In genomic region chr17:6812851-6813191, GRCm38 (mm10) we compare ENCODE assay signal across 12 mouse cellular contexts. TPM values are rescaled to one million over a fixed set of nuclear protein-coding genes. Genes with fewer than 3 reads are reported as not detected.
DNase-seq lines count a peak whose midpoint lies in the region; ATAC-seq and TF ChIP-seq lines count a peak whose summit lies in the region.
"Had no signal": no experiment of that assay in that cellular context is flagged by ENCODE, and none has a peak within 500 bp of the region (broad histone marks: within the 10 kb centered on the region; RNA-seq: fewer than 3 reads in every experiment).

No protein-coding gene starts in this region.

- no peak for TF ChIP-seq CTCF in hindbrain, postnatal 0 days (IDR thresholded peaks at IDR 0.05; ENCODE audit: low read depth)
- TF ChIP-seq CTCF in brain, embryonic 14.5 days (IDR thresholded peaks at IDR 0.05; ENCODE audit: borderline replicate concordance, extremely low read depth, insufficient read depth, insufficient read length): no peak
- no peak for TF ChIP-seq CTCF in kidney, adult 2 months (conservative IDR thresholded peaks at IDR 0.05; ENCODE audit: insufficient read depth, insufficient read length, low read depth, low read length)

- no peaks in the 10 kb centered on the region for H3K36me3 ChIP-seq in hindbrain, embryonic 10.5 days
- no peaks in the 10 kb centered on the region for H3K36me3 ChIP-seq in hindbrain, postnatal 0 days (ENCODE audit: insufficient read depth, low read length)
- no peaks in the 10 kb centered on the region for H3K36me3 ChIP-seq in kidney, adult 2 months (ENCODE audit: control insufficient read depth, insufficient read depth, low read length)
- no peaks in the 10 kb centered on the region for H3K36me3 ChIP-seq in neural tube, embryonic 13.5 days
- H3K36me3 ChIP-seq: embryonic facial prominence, embryonic 13.5 days had no signal

- no peak overlapping the region for H3K4me2 ChIP-seq in hindbrain, postnatal 0 days (ENCODE audit: low read depth, low read length)
- H3K4me2 ChIP-seq in neural tube, embryonic 13.5 days: no peak overlapping the region
- H3K4me2 ChIP-seq: embryonic facial prominence, embryonic 13.5 days had no signal

- peaks cover 32% of the 10 kb centered on the region for H3K4me1 ChIP-seq in hindbrain, embryonic 10.5 days (replicated peaks)
- H3K4me1 ChIP-seq in hindbrain, postnatal 0 days (ENCODE audit: insufficient read depth, low read length): no peaks in the 10 kb centered on the region
- H3K4me1 ChIP-seq in kidney, adult 2 months (ENCODE audit: control insufficient read depth, insufficient read depth, low read length): peaks cover 35% of the 10 kb centered on the region
- peaks cover 23% of the 10 kb centered on the region for H3K4me1 ChIP-seq in neural tube, embryonic 13.5 days (replicated peaks)

- no peaks in the 10 kb centered on the region for H3K27me3 ChIP-seq in hindbrain, embryonic 10.5 days (ENCODE audit: insufficient read depth, poor library complexity, severe bottlenecking)
- no peaks in the 10 kb centered on the region for H3K27me3 ChIP-seq in hindbrain, postnatal 0 days (ENCODE audit: insufficient read depth, low read length)
- H3K27me3 ChIP-seq in kidney, adult 2 months (replicated peaks; ENCODE audit: control insufficient read depth, insufficient read depth, low read length): no peaks in the 10 kb centered on the region
- H3K27me3 ChIP-seq in neural tube, embryonic 13.5 days: no peaks in the 10 kb centered on the region
- H3K27me3 ChIP-seq: embryonic facial prominence, embryonic 13.5 days had no signal

- no peak for ATAC-seq in hindbrain, postnatal 0 days
- ATAC-seq in neural tube, embryonic 13.5 days (ENCODE audit: low read depth): peak; percentile 69
- no peak for ATAC-seq in erythroid progenitor cell, adult 5-6 weeks (replicated peaks; ENCODE audit: low FRiP score, poor library complexity, severe bottlenecking)

- WGBS in hindbrain, embryonic 10.5 days: 8% methylated on average over 3 of the region's 3 CpGs
- 8% methylated on average over 3 of the region's 3 CpGs for WGBS in hindbrain, postnatal 0 days
- WGBS in kidney, adult 2 months: 10% methylated on average over 3 of the region's 3 CpGs
- 5% methylated on average over 3 of the region's 3 CpGs for WGBS in neural tube, embryonic 13.5 days

- DNase-seq in hindbrain, embryonic 10.5 days (ENCODE audit: low spot score): no peak
- DNase-seq in hindbrain, postnatal 0 days (ENCODE audit: low spot score): no peak
- peak; percentile 44 for DNase-seq in brain, embryonic 14.5 days (ENCODE audit: low read depth)
- DNase-seq in kidney, adult 2 months: peak; percentile 85
- DNase-seq in urinary bladder, adult 2 months (ENCODE audit: low spot score): no peak
- DNase-seq in gastrocnemius, postnatal 36 days: no peak
- DNase-seq: thymus, postnatal 14 days had no signal

- peak overlapping the region; percentile 50 for H3K27ac ChIP-seq in hindbrain, embryonic 10.5 days
- H3K27ac ChIP-seq in hindbrain, postnatal 0 days: no peak overlapping the region
- H3K27ac ChIP-seq in kidney, adult 2 months (ENCODE audit: insufficient read depth, low read depth, low read length): peak overlapping the region; percentile 72
- peak overlapping the region; percentile 56 for H3K27ac ChIP-seq in neural tube, embryonic 13.5 days (replicated peaks)
- H3K27ac ChIP-seq: embryonic facial prominence, embryonic 13.5 days; left cerebral cortex, adult 2 months had no signal

- TF ChIP-seq POLR2A in brain, embryonic 14.5 days (IDR thresholded peaks at IDR 0.05; ENCODE audit: borderline replicate concordance, extremely low read depth, insufficient read depth, insufficient read length, poor library complexity, severe bottlenecking): no peak
- no peak for TF ChIP-seq POLR2A in kidney, adult 2 months (IDR thresholded peaks at IDR 0.05; ENCODE audit: low read depth, low read length)

- H3K9me3 ChIP-seq in hindbrain, embryonic 10.5 days: no peaks in the 10 kb centered on the region
- no peaks in the 10 kb centered on the region for H3K9me3 ChIP-seq in hindbrain, postnatal 0 days (ENCODE audit: low read length)
- H3K9me3 ChIP-seq in neural tube, embryonic 13.5 days: no peaks in the 10 kb centered on the region
- H3K9me3 ChIP-seq: embryonic facial prominence, embryonic 13.5 days; megakaryocyte, embryonic 14.5 days had no signal

- no peak overlapping the region for H3K9ac ChIP-seq in hindbrain, postnatal 0 days (replicated peaks; ENCODE audit: low read length)
- no peak overlapping the region for H3K9ac ChIP-seq in neural tube, embryonic 13.5 days
- H3K9ac ChIP-seq: embryonic facial prominence, embryonic 13.5 days had no signal

- intact Hi-C loops in gastrocnemius, postnatal 36 days (cut with DNase I): no loop called here

- no peak overlapping the region for H3K4me3 ChIP-seq in hindbrain, embryonic 10.5 days
- H3K4me3 ChIP-seq in hindbrain, postnatal 0 days (ENCODE audit: low read length): no peak overlapping the region
- no peak overlapping the region for H3K4me3 ChIP-seq in kidney, adult 2 months (ENCODE audit: insufficient read depth, low read depth, low read length)
- no peak overlapping the region for H3K4me3 ChIP-seq in neural tube, embryonic 13.5 days
- H3K4me3 ChIP-seq: embryonic facial prominence, embryonic 13.5 days; left cerebral cortex, adult 2 months; megakaryocyte, embryonic 14.5 days had no signal

RNA-seq across cellular contexts. Expression of gene Ezr, which starts 30.2 kb away (rescaled TPM):
- polyA plus RNA-seq in hindbrain, embryonic 10.5 days (2016; fragmentation: Nextera tagmentation; extraction: Ambion mirVana): 85.2 and 99.4 TPM in 2 replicates
- total RNA-seq in hindbrain, postnatal 0 days (2014; rRNA removed): 44.7 and 52.6 TPM in 2 replicates
- 62.4 and 72.7 TPM in 2 replicates for polyA plus RNA-seq in hindbrain, postnatal 0 days (2015; fragmentation: Nextera tagmentation; extraction: Ambion mirVana)
- 42.8 and 44.5 TPM in 2 replicates for polyA plus RNA-seq in brain, embryonic 14.5 days (2012; rRNA removed)
- polyA plus RNA-seq in kidney, adult 2 months (2012; rRNA removed): 129 and 152 TPM in 2 replicates
- polyA plus RNA-seq in neural tube, embryonic 13.5 days (2015; fragmentation: Nextera tagmentation; extraction: Ambion mirVana): 58.5 and 68.3 TPM in 2 replicates
- polyA plus RNA-seq in urinary bladder, adult 2 months (2012; rRNA removed): 104 and 106 TPM in 2 replicates
- 59.5 and 69.6 TPM in 2 replicates for total RNA-seq in erythroid progenitor cell, adult 5-6 weeks (2015; ENCODE audit: low replicate concordance)
- 196 and 254 TPM in 2 replicates for total RNA-seq in erythroid progenitor cell, adult 5-6 weeks (2017; ENCODE audit: low replicate concordance)
- 1 to 10 TPM; 2.1 to 2.5 TPM for total RNA-seq in gastrocnemius, postnatal 36 days (2021)

Comparison
In these comparisons a context has a peak if more than half of its experiments do, and no peak if none do; other contexts are left out.
1. DNase-seq: peak in brain, embryonic 14.5 days (single experiment) and kidney, adult 2 months (single experiment); none in hindbrain, embryonic 10.5 days (single experiment), hindbrain, postnatal 0 days (single experiment), urinary bladder, adult 2 months (single experiment) and gastrocnemius, postnatal 36 days (0 of 2).